Mouse (Mus musculus) embryo, embryonic 11.5 days (tissue): ENCODE measurements around the gene Pam16.

Experiments
- DNase-seq: peaks from one replicate; pipeline ENCODE4 v3.0.0-alpha.2; 2012; ENCODE audit warnings: low read depth, low spot score

Pam16 gene

DNA sequence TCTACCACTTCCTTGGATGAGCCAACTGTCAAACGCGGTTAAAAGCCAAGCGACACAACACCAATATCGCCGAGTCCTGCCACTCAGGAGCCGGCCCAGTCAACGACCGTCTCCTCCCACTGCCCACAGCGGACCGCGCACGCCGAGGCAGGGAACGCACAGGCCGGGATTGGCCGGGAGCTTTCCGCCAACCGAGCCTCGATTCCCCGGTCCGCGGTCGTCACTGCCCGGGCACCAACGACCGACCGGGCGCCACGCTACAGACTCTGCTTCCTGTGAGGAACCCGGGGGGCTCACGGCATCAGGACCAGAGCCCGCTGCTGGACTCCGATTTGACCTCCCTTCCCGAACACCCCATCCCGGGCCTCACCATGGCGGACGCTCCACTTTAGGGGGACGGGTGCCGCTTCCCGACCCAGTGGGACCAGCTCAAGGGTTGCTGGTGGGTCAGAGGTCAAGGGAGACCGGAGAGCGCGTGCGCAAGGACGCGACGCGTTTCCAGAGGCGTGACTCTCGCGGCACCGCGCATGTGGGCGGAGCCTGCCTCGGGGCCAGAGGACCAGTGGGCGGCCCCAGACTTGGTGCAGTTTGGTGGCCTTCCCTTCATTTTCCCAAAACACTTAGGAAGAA is at the start of gene Pam16:
Pam16 (minus strand) TSS at position 508 of the 630 bp plus-strand sequence.
- peak; percentile 84 for DNase-seq

- DNase-seq = no peak
Observed at GRCm38 (mm10) chr16:4674091-4674490, 49.3 kb upstream of the Pam16 start.

GRCm38 (mm10) chr16:4670317-4670716 is 45.5 kb upstream of the Pam16 start:
- DNase-seq = no peak

DNA sequence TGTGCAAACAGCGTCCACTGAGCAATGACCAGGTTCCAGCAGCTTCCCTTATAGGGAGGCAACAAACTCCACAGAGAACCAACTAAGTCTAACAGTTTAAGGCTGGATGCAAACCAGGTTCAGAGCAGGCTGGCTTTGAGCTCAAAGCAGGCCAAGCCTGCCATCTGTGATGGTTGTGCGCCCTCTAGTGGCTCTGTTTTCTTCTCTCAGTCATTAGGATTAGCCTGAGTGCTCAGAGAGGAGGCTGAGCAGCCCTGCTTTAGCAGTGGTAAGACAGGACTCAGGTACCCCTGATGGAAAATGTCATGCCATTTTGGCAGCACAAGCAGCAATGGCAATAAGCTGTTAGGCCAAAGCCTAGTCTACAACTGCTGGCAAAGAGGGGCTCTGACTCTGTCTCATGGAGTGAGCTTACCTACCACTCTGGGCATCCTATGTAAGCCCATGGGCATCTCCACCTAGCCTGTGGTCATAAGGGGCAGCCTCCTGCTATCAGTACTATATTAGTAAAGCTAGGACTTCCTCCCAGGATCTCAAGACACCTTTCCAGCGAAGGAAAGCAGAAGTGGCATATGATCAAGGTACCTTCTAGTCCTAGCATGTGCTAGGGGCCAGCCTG is 42.5 kb upstream of the Pam16 start:
- peak; percentile 87 for DNase-seq

GRCm38 (mm10) chr16:4665726-4666125 is 40.9 kb upstream of the Pam16 start:
- no peak for DNase-seq

GRCm38 (mm10) chr16:4663806-4664205 is 39.0 kb upstream of the Pam16 start:
- DNase-seq = no peak

GRCm38 (mm10) chr16:4661605-4662004 is 36.8 kb upstream of the Pam16 start:
- no peak for DNase-seq

GRCm38 (mm10) chr16:4659326-4659725 is 34.5 kb upstream of the Pam16 start:
- DNase-seq = no peak

DNA sequence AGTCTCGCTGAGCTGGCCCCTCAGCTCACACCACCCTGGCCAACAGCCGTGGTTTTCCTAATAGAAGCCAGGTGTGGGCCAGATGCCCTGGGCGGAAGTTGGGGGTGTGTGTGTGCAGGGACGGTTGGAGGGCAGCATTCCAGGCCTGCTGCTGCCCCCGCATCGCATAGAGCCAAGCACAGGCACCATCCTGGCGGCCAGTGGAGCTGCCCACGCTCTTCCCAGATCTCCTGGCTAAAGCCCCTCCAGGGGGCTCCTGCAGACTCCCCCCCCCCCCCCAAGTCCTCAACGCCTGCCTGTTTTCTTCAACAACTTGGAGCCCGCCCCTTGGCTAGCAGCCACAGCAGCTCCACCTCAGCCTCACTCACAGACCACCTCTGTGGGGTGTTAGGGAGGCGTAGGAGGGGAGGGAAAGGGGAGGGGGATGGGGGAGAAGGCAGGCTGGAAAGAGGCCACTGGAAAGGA is 34.0 kb upstream of the Pam16 start:
- DNase-seq = peak; percentile 74

GRCm38 (mm10) chr16:4656571-4657081 is 31.8 kb upstream of the Pam16 start:
- DNase-seq = no peak

GRCm38 (mm10) chr16:4655764-4656570 is 31.2 kb upstream of the Pam16 start:
- no peak for DNase-seq

- no peak for DNase-seq
Observed at GRCm38 (mm10) chr16:4655251-4655734, 30.5 kb upstream of the Pam16 start.

DNA sequence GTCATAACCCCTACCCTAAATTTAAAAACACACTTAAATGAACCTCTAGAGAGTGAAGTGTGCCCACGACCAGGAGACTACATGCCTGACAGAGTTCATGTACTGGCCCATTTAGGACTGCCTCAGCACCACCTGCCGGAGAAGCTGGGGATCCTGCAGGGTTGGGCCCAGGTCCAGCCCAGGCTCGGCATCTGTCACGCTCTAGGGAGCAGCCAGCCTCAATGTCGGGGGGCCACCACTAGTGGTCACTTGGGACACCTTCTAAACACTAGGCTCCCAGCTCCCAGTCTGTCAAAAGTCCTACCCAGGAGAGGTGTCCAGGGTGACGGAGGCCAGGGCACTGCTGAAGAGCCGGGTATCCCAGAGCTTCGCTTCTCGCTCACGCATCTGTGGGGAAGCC is 29.9 kb upstream of the Pam16 start:
- no peak for DNase-seq

DNA sequence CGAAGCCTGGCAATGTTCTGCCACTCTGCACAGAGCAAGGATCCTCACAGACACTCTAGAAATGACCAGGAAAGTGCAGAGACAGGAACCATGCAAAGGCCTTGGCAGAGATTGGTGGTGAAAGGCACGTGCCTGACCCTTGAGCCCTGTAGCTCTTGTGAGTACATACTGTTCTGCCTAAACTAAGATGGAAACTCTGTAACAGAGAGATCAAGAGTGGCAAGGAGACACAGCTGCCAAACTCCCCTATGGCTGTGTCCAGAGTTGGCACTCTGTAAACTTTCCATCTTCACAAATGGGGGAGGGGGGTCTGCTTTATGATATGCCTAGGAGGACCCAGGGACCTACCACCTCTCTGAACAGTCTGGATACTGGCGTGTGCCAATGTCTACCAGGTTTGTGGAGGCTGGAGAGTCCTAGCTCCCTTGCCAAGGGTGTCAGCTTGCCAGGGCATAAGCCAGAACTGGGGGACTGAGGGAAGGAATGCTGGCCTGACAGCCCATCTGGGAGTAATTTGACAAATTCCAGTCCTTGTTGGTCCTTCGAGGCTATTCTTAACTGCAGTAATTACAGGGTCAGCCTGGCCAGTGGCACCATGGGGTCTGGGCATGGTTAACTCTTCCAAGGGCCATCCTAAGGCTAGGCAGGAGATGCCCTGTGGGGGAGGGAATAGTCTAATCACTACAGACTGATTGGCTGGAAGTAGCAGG is 28.1 kb upstream of the Pam16 start:
- no peak for DNase-seq

DNA sequence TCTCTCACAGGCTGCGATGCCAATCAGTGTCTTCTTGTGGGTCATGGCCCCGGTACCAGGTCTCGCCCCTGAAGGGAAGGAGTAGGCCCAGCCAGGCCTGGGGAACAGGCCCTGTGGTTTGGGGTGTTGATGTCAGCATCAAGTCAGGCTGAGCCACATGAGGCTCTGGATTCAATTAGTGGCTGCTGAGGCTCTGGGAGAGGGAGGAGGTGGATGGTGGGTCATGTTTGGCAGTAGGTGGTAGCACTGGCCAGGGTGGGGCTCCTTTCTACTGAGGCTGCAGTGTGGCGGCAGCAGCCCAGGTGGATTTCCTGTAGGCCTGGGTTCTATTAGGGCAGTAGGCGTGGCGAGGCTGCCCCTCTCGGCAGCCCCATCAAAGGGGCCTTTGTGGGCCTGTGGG is 26.8 kb upstream of the Pam16 start:
- DNase-seq = peak; percentile 45

DNA sequence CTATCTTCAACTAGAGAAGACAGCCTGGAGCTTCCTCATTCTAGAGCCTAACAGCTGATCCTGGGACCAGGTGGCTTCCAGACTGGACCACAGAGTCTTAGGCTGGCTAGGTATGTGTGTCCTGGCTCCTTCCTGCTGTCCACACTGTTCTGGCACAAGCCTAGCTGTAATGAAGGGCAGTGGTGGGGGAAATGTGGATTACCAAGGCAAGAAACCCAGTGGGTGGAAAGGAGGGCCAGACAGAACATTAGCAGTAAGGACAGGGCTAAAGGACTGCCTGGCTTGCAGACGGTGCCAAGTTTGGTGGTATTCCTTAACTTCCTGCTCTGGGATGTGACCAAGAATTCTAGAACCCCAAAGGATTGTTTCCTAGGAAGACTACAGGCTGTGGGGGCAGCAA is 26.3 kb upstream of the Pam16 start:
- DNase-seq = no peak

GRCm38 (mm10) chr16:4650161-4650560 is 25.4 kb upstream of the Pam16 start:
- DNase-seq = no peak

GRCm38 (mm10) chr16:4649692-4650091 is 24.9 kb upstream of the Pam16 start:
- no peak for DNase-seq

GRCm38 (mm10) chr16:4649211-4649610 is 24.4 kb upstream of the Pam16 start:
- DNase-seq = no peak

- no peak for DNase-seq
Observed at GRCm38 (mm10) chr16:4648416-4649023, 23.7 kb upstream of the Pam16 start.

GRCm38 (mm10) chr16:4647651-4648141 is 22.9 kb upstream of the Pam16 start:
- DNase-seq = no peak
